Mouse (Mus musculus) mouse trophoblast stem cell (cell line): ENCODE results near the gene Gja4.

Source experiments
- in situ Hi-C, 2 experiments: fragments of 300-500 bp; cut with MseI, MboI; formaldehyde crosslinking; loops; 2 replicates in 1 of 2; 3 replicates in 1 of 2; pipeline ENCODE4 v1.15.1; 2025

The Gja4 gene

GRCm38 (mm10) chr4:127324759-127325158 is 10.9 kb upstream of the Gja4 start:
- in situ Hi-C loops: loop anchor here in 1 of 2 experiments (5.0 kb wide), 1 partner anchor 43 kb away; no protein-coding TSS in a partner anchor

- in situ Hi-C loops: no loop called here
Measured at GRCm38 (mm10) chr4:127324296-127324695, 10.5 kb upstream of the Gja4 start.

- in situ Hi-C loops: no loop called here
Measured at GRCm38 (mm10) chr4:127323651-127324050, 9.8 kb upstream of the Gja4 start.

DNA sequence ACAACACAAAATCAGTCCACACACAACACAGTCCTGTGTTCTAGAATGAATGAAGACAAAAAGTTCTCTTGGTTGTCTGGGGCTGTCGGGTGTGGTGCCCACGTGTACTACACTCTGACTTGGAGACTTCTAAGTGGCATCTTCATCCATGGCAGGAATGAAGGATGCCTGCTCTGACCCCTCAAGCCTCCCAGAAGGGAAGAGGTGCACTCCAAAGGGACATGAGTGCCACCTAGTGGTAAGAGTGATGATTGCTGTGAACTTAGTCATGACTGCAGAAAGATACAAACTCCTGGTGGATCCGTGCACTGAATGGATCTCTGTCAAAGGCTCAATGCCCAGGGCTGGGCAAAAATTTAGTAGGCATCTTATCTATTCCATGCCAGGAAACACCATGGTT is 5.8 kb upstream of the Gja4 start:
- in situ Hi-C loops: loop anchor here (5.0 kb wide), 1 partner anchor 67 kb away; no protein-coding TSS in a partner anchor

DNA sequence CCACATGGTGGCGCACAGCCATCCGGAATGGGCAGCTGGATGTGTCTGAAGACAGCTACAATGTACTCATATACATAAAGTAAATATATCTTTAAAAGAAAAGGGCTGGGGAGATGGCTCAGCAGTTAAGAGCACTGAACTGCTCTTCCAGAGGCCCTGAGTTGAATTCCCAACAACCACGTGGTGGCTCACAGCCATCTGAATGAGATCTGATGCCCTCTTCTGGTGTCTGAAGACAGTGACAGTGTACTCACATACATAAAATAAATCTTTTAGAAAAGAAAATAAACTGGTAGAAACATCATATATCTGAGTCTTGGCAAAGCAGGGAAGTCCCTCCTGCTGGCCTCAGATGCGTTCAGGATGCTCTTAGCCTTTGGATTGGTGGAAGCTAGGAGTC is 3.3 kb upstream of the Gja4 start:
- in situ Hi-C loops: loop anchor here (5.0 kb wide), 1 partner anchor 65 kb away; no protein-coding TSS in a partner anchor

- in situ Hi-C loops: loop anchor here (5.0 kb wide), 1 partner anchor 63 kb away; no protein-coding TSS in a partner anchor
Measured at GRCm38 (mm10) chr4:127315753-127316152, 1.9 kb upstream of the Gja4 start.

- in situ Hi-C loops: no loop called here
Measured at GRCm38 (mm10) chr4:127314585-127314984, 746 bp upstream of the Gja4 start.

DNA sequence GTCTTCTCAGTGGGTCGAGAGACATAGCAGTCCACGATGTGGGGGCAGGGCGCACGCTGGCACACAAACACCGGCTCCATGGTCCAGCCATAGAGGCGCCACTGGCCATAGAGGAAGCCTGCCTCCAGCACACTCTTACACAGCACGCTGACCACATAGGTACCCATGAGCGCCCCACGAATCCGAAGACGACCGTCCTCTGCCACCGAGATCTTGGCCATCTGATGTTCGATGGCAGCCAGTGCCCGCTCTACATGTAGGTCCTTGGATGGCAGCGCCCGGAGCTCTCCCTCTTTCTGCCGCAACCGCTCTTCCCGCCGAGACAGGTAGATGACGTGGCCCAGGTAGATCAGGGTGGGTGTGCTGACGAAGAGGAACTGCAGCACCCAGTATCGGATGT is 1.5 kb downstream of the Gja4 start:
- in situ Hi-C loops: no loop called here

DNA sequence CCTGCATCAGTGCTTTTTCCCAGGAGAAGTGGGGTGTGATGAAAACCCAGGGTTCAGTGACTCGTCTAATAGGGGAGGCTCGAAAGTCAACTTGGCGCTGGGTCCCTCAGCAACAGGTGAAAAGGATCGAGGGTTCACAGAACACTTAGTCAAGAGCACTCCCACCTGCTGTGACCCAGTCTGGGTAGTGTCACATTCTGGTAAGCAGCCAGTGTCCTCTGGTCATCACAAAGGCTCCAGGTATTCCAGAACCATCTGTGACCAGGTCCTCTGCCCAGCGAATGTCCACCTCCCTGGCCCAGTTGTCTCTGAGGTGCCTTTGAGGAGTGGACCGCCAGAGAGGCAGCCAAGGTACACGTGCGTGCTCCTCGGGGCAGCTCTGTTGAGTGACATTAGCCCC is 2.3 kb downstream of the Gja4 start:
- in situ Hi-C loops: no loop called here

DNA sequence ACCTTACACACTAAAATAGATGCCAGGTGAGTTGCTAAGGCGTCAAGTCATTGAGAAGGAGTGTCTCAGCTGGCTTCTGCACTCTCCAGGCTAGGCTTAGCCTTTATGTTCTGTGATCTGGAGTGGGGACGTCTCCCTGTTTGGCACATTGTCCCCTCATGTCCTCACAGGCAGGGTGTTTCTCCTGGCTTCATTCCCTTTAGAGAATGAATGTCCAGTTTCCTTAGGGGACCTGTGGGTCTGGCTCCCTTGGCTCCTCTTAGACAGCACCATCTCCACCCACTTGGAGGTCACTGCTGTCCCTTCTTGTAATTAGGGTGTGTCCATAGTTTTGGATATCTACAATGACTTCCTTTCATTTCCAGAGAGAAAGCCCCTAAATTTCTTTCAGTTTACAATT is 6.9 kb downstream of the Gja4 start:
- in situ Hi-C loops: no loop called here

- in situ Hi-C loops: no loop called here
Measured at GRCm38 (mm10) chr4:127303796-127304195, 10.0 kb downstream of the Gja4 start.

DNA sequence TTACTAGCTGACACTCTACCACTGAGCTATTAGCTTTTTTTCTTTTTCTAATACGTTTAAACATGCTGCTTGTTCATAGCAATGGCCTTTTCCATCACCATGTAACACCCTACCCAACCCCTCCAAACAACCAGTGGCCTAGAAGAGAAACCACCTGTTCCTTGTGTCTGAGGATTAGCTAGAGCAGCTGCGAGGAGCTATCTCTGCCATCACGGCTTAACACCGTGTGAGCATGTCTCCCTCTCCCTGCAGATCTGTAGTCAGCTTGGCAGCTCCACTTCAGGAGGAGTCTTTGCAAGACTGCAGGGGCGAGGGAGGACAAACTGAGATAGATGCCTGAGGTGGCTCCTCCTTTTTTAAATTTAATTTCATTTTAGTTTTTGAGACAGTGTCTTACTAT is 13.3 kb downstream of the Gja4 start:
- in situ Hi-C loops: no loop called here

DNA sequence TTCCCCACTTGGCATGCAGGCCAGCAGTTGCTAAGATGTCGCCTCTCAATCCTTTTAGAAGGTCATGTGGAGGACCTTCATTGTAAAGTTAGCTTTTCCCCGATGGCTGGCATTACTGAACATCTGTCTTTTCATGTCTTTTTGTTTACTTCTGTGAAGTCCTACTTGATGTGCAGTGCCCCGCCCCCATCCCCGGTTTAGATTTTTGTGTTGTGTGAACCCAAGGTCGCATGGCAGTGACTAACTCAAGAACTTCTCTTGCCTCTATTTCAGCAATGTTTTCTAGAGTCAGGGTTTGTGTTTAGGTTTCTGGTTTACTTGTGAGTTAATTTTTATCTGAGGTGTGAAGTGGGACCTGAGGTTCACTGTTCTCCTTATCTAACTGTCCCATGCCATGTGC is 21.2 kb downstream of the Gja4 start:
- in situ Hi-C loops: no loop called here

GRCm38 (mm10) chr4:127289039-127289548 is 24.7 kb downstream of the Gja4 start:
- in situ Hi-C loops: no loop called here

DNA sequence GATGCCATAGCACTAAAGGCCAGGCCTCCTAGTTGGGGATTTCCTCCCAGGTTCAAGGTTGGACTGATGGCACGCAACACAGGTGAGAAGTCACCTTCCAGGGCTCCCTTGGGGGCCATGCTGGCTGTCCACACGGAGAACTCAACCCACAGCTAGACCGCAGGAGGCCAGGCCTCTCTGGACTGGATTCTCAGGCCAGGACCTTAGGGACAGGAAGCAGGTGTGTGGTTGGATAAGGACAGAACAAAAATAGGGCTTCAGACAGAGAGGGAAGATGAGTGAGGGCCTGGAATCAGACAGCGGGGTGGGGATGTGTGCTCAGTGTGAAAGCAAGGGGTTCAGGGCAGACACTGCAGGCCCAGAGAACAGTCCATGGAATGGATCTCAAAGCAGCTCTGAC is 26.9 kb downstream of the Gja4 start:
- in situ Hi-C loops: no loop called here

DNA sequence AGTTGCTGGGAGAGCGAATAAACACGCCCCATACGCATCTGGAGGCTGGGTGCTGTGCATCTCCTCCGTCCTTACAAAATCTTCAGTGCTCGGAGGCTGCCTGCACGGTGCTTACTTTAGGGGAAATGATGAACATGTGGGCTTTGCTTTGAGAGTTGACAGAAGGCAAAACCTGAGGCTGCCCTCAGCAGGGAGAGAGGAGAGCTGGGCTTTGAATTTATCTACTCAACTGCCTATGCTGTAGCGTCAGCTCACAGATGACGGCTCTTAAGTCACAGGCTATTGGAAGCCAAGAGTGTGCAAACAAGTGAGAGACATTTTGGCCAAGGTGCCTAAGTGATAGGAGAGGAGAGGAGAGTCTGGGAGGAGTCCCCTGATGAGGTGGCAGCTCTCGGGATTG is 34.6 kb downstream of the Gja4 start:
- in situ Hi-C loops: no loop called here

DNA sequence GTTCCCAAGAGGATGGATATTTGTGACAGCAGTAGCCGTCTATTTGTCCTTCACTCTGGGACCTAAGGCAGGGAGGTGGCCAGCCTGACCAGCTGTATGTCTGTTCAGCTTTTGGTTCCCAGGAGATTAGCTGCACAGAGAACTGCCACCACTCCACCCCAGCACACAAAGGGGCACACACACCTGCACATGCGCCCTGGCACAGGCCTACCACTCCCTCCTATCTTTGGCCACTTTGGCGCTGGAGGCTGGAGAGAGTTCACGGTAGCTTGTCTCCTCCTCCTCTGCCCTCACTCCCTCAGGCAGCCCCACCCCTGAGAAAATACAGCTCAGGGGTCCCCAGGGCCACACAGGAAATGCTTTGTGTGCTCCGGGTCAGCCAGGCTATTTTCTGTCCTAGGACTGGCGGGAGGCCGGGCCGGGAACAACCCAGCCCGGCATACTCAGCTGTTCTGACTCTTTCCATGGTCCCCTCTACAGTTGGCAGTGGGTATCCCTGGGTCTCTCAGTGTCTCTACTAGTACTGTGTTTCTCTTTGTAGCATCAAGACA is 35.3 kb downstream of the Gja4 start:
- in situ Hi-C loops: no loop called here

DNA sequence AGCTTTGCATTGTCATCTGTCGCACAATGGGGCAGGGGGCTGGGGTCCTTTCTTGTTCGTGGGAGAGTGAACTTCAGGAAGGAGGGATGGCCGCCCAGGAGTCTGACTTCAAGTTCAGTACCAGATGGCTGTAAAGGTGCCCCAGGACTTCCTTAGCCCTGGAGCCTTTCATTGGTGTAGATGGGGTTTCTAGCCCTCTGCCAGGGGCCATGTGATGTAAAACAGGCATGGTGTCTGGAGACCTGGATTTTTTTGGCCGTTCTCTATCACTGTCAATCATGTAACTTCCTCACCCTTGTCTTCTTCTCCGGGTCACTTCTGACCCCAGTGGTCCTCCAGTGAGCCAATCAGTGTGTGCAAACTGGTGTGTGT is 49.7 kb downstream of the Gja4 start:
- in situ Hi-C loops: no loop called here

DNA sequence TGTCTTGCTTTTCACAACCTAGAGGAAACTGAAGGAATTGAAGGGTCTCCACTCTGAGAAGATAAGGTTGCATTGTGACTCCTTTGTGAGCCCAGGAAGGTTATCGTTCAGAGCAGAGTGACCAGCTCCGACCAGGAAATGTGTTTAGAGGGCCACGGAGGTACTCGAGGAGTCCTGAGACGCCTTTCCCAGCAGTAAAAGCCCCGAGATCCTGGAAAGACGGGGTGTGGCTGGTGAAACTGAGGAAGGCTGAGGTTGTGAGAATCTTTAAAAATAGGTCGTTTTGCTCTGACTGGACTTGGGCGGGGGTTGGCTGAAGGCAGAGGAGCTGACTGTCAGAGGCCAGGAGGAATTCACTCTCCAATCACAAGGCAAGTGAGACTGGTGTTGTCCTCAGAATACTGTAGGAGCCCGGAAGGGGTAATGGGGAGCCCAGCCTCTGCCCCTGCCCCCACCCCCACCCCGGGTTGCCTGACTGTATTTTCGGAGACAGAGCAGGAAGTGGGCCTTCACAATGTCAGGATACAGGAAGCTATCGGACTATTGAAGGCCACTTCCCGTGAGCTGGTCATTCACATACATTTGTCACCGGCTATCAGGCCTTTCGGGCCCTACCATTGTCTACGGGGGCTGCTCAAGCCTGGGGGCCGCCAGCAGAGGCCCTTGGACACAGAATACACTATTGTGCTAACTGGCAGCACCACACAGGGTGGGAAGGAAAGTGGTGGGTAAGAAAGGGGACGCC is 50.2 kb downstream of the Gja4 start:
- in situ Hi-C loops: no loop called here

DNA sequence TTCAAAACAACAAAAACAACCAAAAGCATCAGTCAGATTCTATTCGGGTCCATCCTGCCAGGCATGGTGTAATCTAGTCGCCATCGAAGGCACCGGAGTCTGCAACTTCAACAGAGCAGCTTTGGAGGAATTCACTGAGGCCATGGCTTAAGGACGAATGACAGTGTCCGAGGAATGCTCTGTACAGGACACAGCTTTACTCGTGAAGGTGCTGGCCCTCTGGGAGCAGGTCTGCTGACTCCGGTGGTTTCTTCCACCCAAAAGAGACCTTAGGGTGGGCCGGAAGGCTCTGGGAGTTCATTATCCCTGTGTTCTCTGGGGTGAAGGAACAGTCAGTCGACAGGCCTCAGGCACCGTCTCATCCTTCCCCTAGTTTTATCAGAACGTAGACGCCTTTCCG is 52.2 kb downstream of the Gja4 start:
- in situ Hi-C loops: no loop called here
